Mouse (Mus musculus) liver, embryonic 14.5 days (tissue): ENCODE results near the gene Shoc2.

Experiments
- CTCF ChIP-seq: IDR thresholded peaks from 2 replicates; pipeline ENCODE4 v1.5.1; 2016; ENCODE audit warnings: antibody characterized with exemption, low read depth, control low read depth
- EP300 ChIP-seq: IDR thresholded peaks from 2 replicates; pipeline ENCODE4 v1.6.1; 2016; ENCODE audit warnings: antibody characterized with exemption, low read depth

- TF ChIP-seq CTCF = no peak
- no peak for TF ChIP-seq EP300
These were observed 39.1 kb upstream of the Shoc2 start for GRCm38 (mm10) chr19:53904833-53905480.
